ENCODE assay signal across 25 mouse cellular contexts in genomic region chr16:93518620-93519019, GRCm38 (mm10).
DNase-seq lines count a peak whose midpoint lies in the region; ATAC-seq and TF ChIP-seq lines count a peak whose summit lies in the region.
"Had no signal": no experiment of that assay in that cellular context is flagged by ENCODE, and none has a peak within 500 bp of the region (broad histone marks: within the 10 kb centered on the region; RNA-seq: fewer than 3 reads in every experiment).

No protein-coding gene starts in this region.

- no peak for TF ChIP-seq RAD21 in CH12.LX (IDR thresholded peaks at IDR 0.05; ENCODE audit: low read depth, low read length)

- H3K79me2 ChIP-seq in C2C12 (ENCODE audit: control insufficient read depth, insufficient read depth) (no peaks in the 10 kb centered on the region), CH12.LX (replicated peaks; ENCODE audit: control insufficient read depth, extremely low read depth, insufficient read depth, poor library complexity, severe bottlenecking) (no peaks in the 10 kb centered on the region)

- no peak overlapping the region for H3K4me2 ChIP-seq in CH12.LX (ENCODE audit: insufficient read depth, low read depth, poor library complexity, severe bottlenecking)
- H3K4me2 ChIP-seq in heart, embryonic 11.5 days, result no peak overlapping the region

- H3K36me3 ChIP-seq in C2C12 (ENCODE audit: control insufficient read depth, insufficient read depth) (no peaks in the 10 kb centered on the region), CH12.LX (replicated peaks in 1 of 2; ENCODE audit: control insufficient read depth in 1 of 2, insufficient read depth in 1 of 2, low read length in 1 of 2) (no peaks in the 10 kb centered on the region)
- no peaks in the 10 kb centered on the region for H3K36me3 ChIP-seq in heart, embryonic 11.5 days (ENCODE audit: control insufficient read depth, insufficient read depth, low read length)
- H3K36me3 ChIP-seq: G1E had no signal

- intact Hi-C loops in heart, postnatal 25 days (cut with DNase I), result no loop called here

- H3K27ac ChIP-seq in CH12.LX (ENCODE audit: insufficient read depth, low read depth), result no peak overlapping the region
- H3K27ac ChIP-seq in heart, embryonic 11.5 days (ENCODE audit: low read depth, low read length), result no peak overlapping the region

- WGBS in heart, embryonic 11.5 days (ENCODE audit: insufficient replicate concordance), result 68% methylated on average over 1 of the region's 1 CpGs

- TF ChIP-seq POLR2A in CH12.LX (IDR thresholded peaks at IDR 0.05; ENCODE audit: low read depth, low read length), result no peak

- DNase-seq in 3134 (ENCODE audit: extremely low read depth, insufficient read length, low spot score), result peak; percentile 9
- peak; percentile 43 for DNase-seq in 3T3-L1 (ENCODE audit: low read depth, low spot score)
- no peak for DNase-seq in CH12.LX (ENCODE audit: extremely low read depth)
- DNase-seq in heart, postnatal 25 days (ENCODE audit: low spot score), result no peak
- no peak for DNase-seq in right cerebral cortex, adult 2 months (ENCODE audit: low spot score in 2 of 2)
- no peak for DNase-seq in lung, postnatal 10 days
- DNase-seq: adrenal gland, adult 2 months; adrenal gland, adult 8-10 months; adrenal gland, postnatal 10 days; adrenal gland, postnatal 14 days; adrenal gland, postnatal 25 days; adrenal gland, postnatal 36 days; B cell, adult 2 months; cerebellum, adult 11 months; cerebellum, adult 11-12 months; cerebellum, adult 18-20 months; cerebellum, adult 2 months; cerebellum, adult 8-10 months; cerebellum, adult 9-10 months had no signal

- no peaks in the 10 kb centered on the region for H3K9me3 ChIP-seq in CH12.LX (replicated peaks; ENCODE audit: low read length)
- no peaks in the 10 kb centered on the region for H3K9me3 ChIP-seq in heart, embryonic 11.5 days (replicated peaks; ENCODE audit: control insufficient read depth, low read length)
- H3K9me3 ChIP-seq: G1E had no signal

- H3K4me3 ChIP-seq in C2C12 (ENCODE audit: insufficient read depth, poor library complexity, severe bottlenecking), result no peak overlapping the region
- H3K4me3 ChIP-seq in CH12.LX (replicated peaks in 1 of 3; ENCODE audit: low read depth in 2 of 3, low read length in 2 of 3, poor library complexity in 1 of 3), result no peak overlapping the region
- no peak overlapping the region for H3K4me3 ChIP-seq in heart, embryonic 11.5 days (ENCODE audit: low read depth, low read length)

- no peaks in the 10 kb centered on the region for H3K79me3 ChIP-seq in C2C12 (ENCODE audit: low read depth)

- in situ Hi-C loops in CH12.LX (cut with MboI; ENCODE audit: low pct_ligation_motif_present, low pct_unique_long_range_greater_than_20kb, low sequenced_read_pairs), result no loop called here

- peaks cover 16 to 29% of the 10 kb centered on the region in 2 experiments for H3K4me1 ChIP-seq in CH12.LX (ENCODE audit: control insufficient read depth in 1 of 2, insufficient read depth in 2 of 2)
- H3K4me1 ChIP-seq in heart, embryonic 11.5 days (ENCODE audit: control insufficient read depth, insufficient read depth, low read length), result no peaks in the 10 kb centered on the region

- no peak overlapping the region for H3K9ac ChIP-seq in CH12.LX (ENCODE audit: insufficient read depth, low read depth)
- H3K9ac ChIP-seq in heart, embryonic 11.5 days (ENCODE audit: low read depth, low read length), result no peak overlapping the region

- no peak for ATAC-seq in heart, embryonic 11.5 days (replicated peaks; ENCODE audit: insufficient number of reproducible peaks, low FRiP score, low TSS enrichment)
- ATAC-seq: activated CD4-positive, CD25-positive, alpha-beta regulatory T cell, adult 4 months; CD4-positive, CD25-positive, alpha-beta regulatory T cell, adult 4 months; Patski had no signal

- H3ac ChIP-seq in C2C12 (ENCODE audit: control insufficient read depth, insufficient read length, low read depth), result no peak overlapping the region

- no peaks in the 10 kb centered on the region for H3K27me3 ChIP-seq in C2C12 (ENCODE audit: control insufficient read depth, insufficient read depth, insufficient read length)
- no peaks in the 10 kb centered on the region for H3K27me3 ChIP-seq in CH12.LX (replicated peaks)
- H3K27me3 ChIP-seq in heart, embryonic 11.5 days (ENCODE audit: control insufficient read depth, insufficient read depth, low read length), result no peaks in the 10 kb centered on the region
- H3K27me3 ChIP-seq: Patski had no signal

- TF ChIP-seq CTCF in C2C12 (IDR thresholded peaks at IDR 0.05; ENCODE audit: control insufficient read depth, insufficient read depth, insufficient read length) (no peak), CH12.LX (conservative IDR thresholded peaks at IDR 0.05 in 1 of 2, IDR thresholded peaks at IDR 0.05 in 1 of 2; ENCODE audit: low read depth in 2 of 2, low read length in 2 of 2) (no peak)

- 0 out of 2 replicates have a peak, but pooled peaks have one; percentile 20 for TF ChIP-seq EP300 in CH12.LX (IDR thresholded peaks at IDR 0.05; ENCODE audit: low read length)

- dilution Hi-C loops in CH12.LX (cut with MboI; ENCODE audit: extremely low pct_ligation_motif_present, extremely low pct_unique_long_range_greater_than_20kb, low sequenced_read_pairs), result no loop called here

TF ChIP-seq in C2C12, 6 proteins besides CTCF, POLR2A, EP300 and RAD21:
- TF ChIP-seq FOSL1 (IDR thresholded peaks at IDR 0.05; ENCODE audit: insufficient read depth, low read length, poor library complexity, severe bottlenecking), result peak; percentile 4
- TF ChIP-seq MYOG (IDR thresholded peaks at IDR 0.05; ENCODE audit: control insufficient read depth, extremely low read depth, insufficient read length), result no peak
- no peak for TF ChIP-seq CEBPB (IDR thresholded peaks at IDR 0.05; ENCODE audit: low read depth)
- peak; percentile 65 for TF ChIP-seq MYOD1 (IDR thresholded peaks at IDR 0.05; ENCODE audit: control insufficient read depth, insufficient read length, low read depth)
- no peak for TF ChIP-seq MAX (IDR thresholded peaks at IDR 0.05)
- no peak for TF ChIP-seq USF1 (IDR thresholded peaks at IDR 0.05; ENCODE audit: low read depth)

TF ChIP-seq in CH12.LX, 34 proteins besides CTCF, POLR2A, EP300 and RAD21:
- TF ChIP-seq KAT2A (IDR thresholded peaks at IDR 0.05; ENCODE audit: insufficient replicate concordance, low read length) (0 out of 2 replicates have a peak, but pooled peaks have one; percentile 20), GABPA (IDR thresholded peaks at IDR 0.05; ENCODE audit: insufficient replicate concordance, low read depth, low read length) (no peak), BHLHE40 (IDR thresholded peaks at IDR 0.05; ENCODE audit: low read depth, low read length) (peak; percentile 62), ZNF384 (IDR thresholded peaks at IDR 0.05; ENCODE audit: low read depth, low read length) (no peak)

Comparison
In these comparisons a context has a peak if more than half of its experiments do, and no peak if none do; other contexts are left out.
1. DNase-seq: peak in 3134 (single experiment) and 3T3-L1 (single experiment); none in CH12.LX (single experiment), heart, postnatal 25 days (single experiment), right cerebral cortex, adult 2 months (0 of 2) and lung, postnatal 10 days (single experiment).